Mouse (Mus musculus) lung, postnatal 0 days (tissue): ENCODE data around the gene Kcna5.

Source experiments
- CTCF ChIP-seq: IDR thresholded peaks from 2 replicates; pipeline ENCODE4 v1.5.1; 2016; ENCODE audit warnings: antibody characterized with exemption, mild to moderate bottlenecking
- EP300 ChIP-seq: IDR thresholded peaks from 2 replicates; pipeline ENCODE4 v1.6.1; 2016; ENCODE audit warnings: antibody characterized with exemption, mild to moderate bottlenecking, control low read depth

DNA sequence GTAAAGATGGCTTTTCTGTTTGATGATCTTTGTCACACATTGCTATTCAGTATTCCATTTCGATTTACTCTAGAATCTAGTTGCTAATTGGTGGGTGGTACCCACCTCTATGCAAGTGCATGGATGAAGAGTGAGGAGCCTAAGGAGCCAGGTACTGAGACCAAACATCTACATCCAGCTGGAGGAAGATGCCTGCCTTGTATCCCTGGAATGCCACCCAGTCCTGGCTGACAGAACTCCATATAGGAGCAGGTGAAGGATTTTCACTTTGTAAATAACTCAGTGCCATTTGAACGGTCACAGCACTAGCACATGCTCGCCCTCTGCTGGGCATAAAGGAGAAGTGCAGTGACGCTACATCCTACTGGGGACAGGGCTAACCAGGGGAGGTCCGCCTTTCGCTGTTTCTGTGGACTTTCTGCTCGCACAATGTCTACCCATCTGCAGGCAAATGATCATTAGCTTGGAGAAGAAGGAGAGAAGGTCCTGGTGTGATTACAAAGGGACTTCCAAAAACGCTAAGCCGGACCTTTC lies 16.7 kb upstream of the Kcna5 start:
- TF ChIP-seq CTCF (peak; percentile 98), EP300 (no peak)
